Mouse (Mus musculus) bone marrow macrophage, adult 2 months (primary cell): ENCODE data around the gene Guk1.

Source experiments
- CTCF ChIP-seq: IDR thresholded peaks from 2 replicates; pipeline ENCODE4 v1.5.1; 2012; ENCODE audit warnings: low read depth, mild to moderate bottlenecking, low read length, moderate library complexity
- POLR2A ChIP-seq: IDR thresholded peaks from 2 replicates; pipeline ENCODE4 v1.6.1; 2012; ENCODE audit warnings: mild to moderate bottlenecking, low read depth, low read length, borderline replicate concordance

GRCm38 (mm10) chr11:59159099-59159498 lies 32.9 kb downstream of the Guk1 start:
- no peak for TF ChIP-seq CTCF
- no peak for TF ChIP-seq POLR2A
